Mouse (Mus musculus) midbrain, embryonic 14.5 days (tissue): ENCODE data around the gene Scp2d1. TPM values are rescaled to one million over a fixed set of nuclear protein-coding genes. Genes with fewer than 3 reads are reported as not detected.

Source experiments
- polyA plus RNA-seq: library from polyadenylated mRNA; unstranded; fragments of >200 nt; fragmentation: Nextera tagmentation; extraction: Ambion mirVana; gene quantifications from 2 replicates; pipeline ENCODE4 v1.2.1, GENCODE M21; 2014

The Scp2d1 gene
- polyA plus RNA-seq, 1 experiment from 2014 or later, result not detected

Other genes with a start within 250 kb of the Scp2d1 start
- 55.4 and 70.5 TPM in 2 replicates for gene Smim26, start 229.6 kb upstream of the Scp2d1 start, polyA plus RNA-seq
- 118 and 146 TPM in 2 replicates for gene Dtd1, start 223.8 kb upstream of the Scp2d1 start, polyA plus RNA-seq